Mouse (Mus musculus) embryonic facial prominence, embryonic 11.5 days (tissue): ENCODE data around the gene Efhd2. TPM values are rescaled to one million over a fixed set of nuclear protein-coding genes. Genes with fewer than 3 reads are reported as not detected.

ENCODE experiments used
- ATAC-seq: fragments of 200-750 bp; cut with Nextera tagmentation; replicated peaks from 2 replicates; pipeline ENCODE4 v1.8.0; 2017; ENCODE audit warnings: low read depth; ENCODE audit not compliant: insufficient number of reproducible peaks, low FRiP score, low TSS enrichment
- DNase-seq: peaks from one replicate; pipeline ENCODE4 v3.0.0-alpha.2; 2015; ENCODE audit warnings: low spot score
- H3K27ac ChIP-seq: fragments of 300-500 bp; sonication (generic); replicated peaks from 2 replicates; pipeline ENCODE4 v1.5.1; 2014; ENCODE audit warnings: mild to moderate bottlenecking, low read depth, low read length, control low read depth
- H3K27me3 ChIP-seq: fragments of 300-500 bp; sonication (generic); 2 replicates; pipeline ENCODE4 v1.6.1; 2014; ENCODE audit warnings: mild to moderate bottlenecking, low read length, moderate library complexity, mixed read lengths; ENCODE audit not compliant: control insufficient read depth, insufficient read depth
- H3K36me3 ChIP-seq: fragments of 300-500 bp; sonication (generic); replicated peaks from 2 replicates; pipeline ENCODE4 v1.6.1; 2014; ENCODE audit warnings: low read depth, mild to moderate bottlenecking, low read length, moderate library complexity, mixed read lengths; ENCODE audit not compliant: control insufficient read depth, insufficient read depth
- H3K4me1 ChIP-seq: fragments of 300-500 bp; sonication (generic); 2 replicates; pipeline ENCODE4 v1.6.1; 2014; ENCODE audit warnings: low read length, mixed read lengths; ENCODE audit not compliant: control insufficient read depth, insufficient read depth
- H3K4me2 ChIP-seq: fragments of 300-500 bp; sonication (generic); 2 replicates; pipeline ENCODE4 v1.6.1; 2014; ENCODE audit warnings: low read depth, mild to moderate bottlenecking, control low read depth, low read length, moderate library complexity
- H3K4me3 ChIP-seq: fragments of 300-500 bp; sonication (generic); 2 replicates; pipeline ENCODE4 v1.5.1; 2014; ENCODE audit warnings: low read depth, low read length, control low read depth
- H3K9ac ChIP-seq: fragments of 300-500 bp; sonication (generic); replicated peaks from 2 replicates; pipeline ENCODE4 v1.6.1; 2014; ENCODE audit warnings: mild to moderate bottlenecking, control low read depth, low read length
- H3K9me3 ChIP-seq: fragments of 300-500 bp; sonication (generic); replicated peaks from 2 replicates; pipeline ENCODE4 v1.6.1; 2016; ENCODE audit warnings: mild to moderate bottlenecking, low read length, inconsistent platforms, mixed read lengths; ENCODE audit not compliant: control insufficient read depth
- WGBS: fragments of 180-500 bp; shearing (Covaris S2); extraction: QIAGEN DNeasy Blood & Tissue Kit; methylation state at CpG from one replicate; pipeline ENCODE4 v1.1.7; 2014; 5-methylcytosine and 5-hydroxymethylcytosine counted together
- polyA plus RNA-seq: library from polyadenylated mRNA; unstranded; fragments of >200 nt; fragmentation: Nextera tagmentation; extraction: Ambion mirVana; gene quantifications from 2 replicates; pipeline ENCODE4 v1.2.1, GENCODE M21; 2014

The Efhd2 gene
- polyA plus RNA-seq, result 18.2 and 19.1 TPM in 2 replicates

- DNase-seq (peak; percentile 85), ATAC-seq (peak; percentile 89)
- H3K36me3 ChIP-seq, result no peaks in the 10 kb centered on the region
- WGBS, result under 1% methylated on average over 73 of the region's 73 CpGs
- H3K27ac ChIP-seq, result no peak within 1 kb of the TSS
- H3K4me3 ChIP-seq, result peak within 1 kb of the TSS; percentile 69
- no peaks in the 10 kb centered on the region; the same call in 1 of the 2 replicates for H3K27me3 ChIP-seq
- peak within 1 kb of the TSS; percentile 76 for H3K9ac ChIP-seq
- no peaks in the 10 kb centered on the region for H3K9me3 ChIP-seq
- peaks cover 3% of the 10 kb centered on the region; the same call in 1 of the 2 replicates for H3K4me1 ChIP-seq
- peak within 1 kb of the TSS; percentile 94 for H3K4me2 ChIP-seq
These were observed at the start of gene Efhd2 for GRCm38 (mm10) chr4:141874601-141875460. Gene Efhd2 (minus strand): TSS chr4:141874920.

- Histone ChIP-seq H3K4me1 (no peaks in the 10 kb centered on the region), H3K27me3 (no peaks in the 10 kb centered on the region), H3K9ac (no peak overlapping the region), H3K27ac (no peak overlapping the region), H3K9me3 (no peaks in the 10 kb centered on the region), H3K4me3 (no peak overlapping the region), H3K36me3 (no peaks in the 10 kb centered on the region), H3K4me2 (no peak overlapping the region)
- ATAC-seq, result no peak; the same call in 1 of the 2 replicates
- WGBS, result 84% methylated on average over 11 of the region's 11 CpGs
- no peak for DNase-seq
These were observed 49.2 kb upstream of the Efhd2 start for GRCm38 (mm10) chr4:141923961-141924360.

- no peak for DNase-seq
- Histone ChIP-seq H3K9me3 (no peaks in the 10 kb centered on the region), H3K36me3 (no peaks in the 10 kb centered on the region), H3K4me1 (no peaks in the 10 kb centered on the region), H3K27me3 (no peaks in the 10 kb centered on the region), H3K4me3 (no peak overlapping the region), H3K27ac (no peak overlapping the region), H3K9ac (no peak overlapping the region), H3K4me2 (no peak overlapping the region)
- 90% methylated on average over 10 of the region's 10 CpGs for WGBS
- ATAC-seq, result no peak
These were observed 45.7 kb upstream of the Efhd2 start for GRCm38 (mm10) chr4:141920391-141920790.

- Histone ChIP-seq H3K9ac (no peak overlapping the region; the same call in 1 of the 2 replicates), H3K9me3 (no peaks in the 10 kb centered on the region), H3K27ac (no peak overlapping the region), H3K4me1 (no peaks in the 10 kb centered on the region), H3K4me3 (no peak overlapping the region), H3K27me3 (no peaks in the 10 kb centered on the region), H3K4me2 (no peak overlapping the region), H3K36me3 (no peaks in the 10 kb centered on the region)
- no peak for DNase-seq
- WGBS, result 56% methylated on average over 7 of the region's 7 CpGs
- no peak for ATAC-seq
These were observed 43.2 kb upstream of the Efhd2 start for GRCm38 (mm10) chr4:141917735-141918419.

GRCm38 (mm10) chr4:141914040-141914439 lies 39.3 kb upstream of the Efhd2 start:
- no peak overlapping the region for H3K9ac ChIP-seq
- ATAC-seq, result no peak
- no peak overlapping the region for H3K4me2 ChIP-seq
- 33% methylated on average over 7 of the region's 7 CpGs for WGBS
- no peaks in the 10 kb centered on the region for H3K36me3 ChIP-seq
- H3K9me3 ChIP-seq, result no peaks in the 10 kb centered on the region
- no peak overlapping the region for H3K27ac ChIP-seq
- no peaks in the 10 kb centered on the region for H3K4me1 ChIP-seq
- no peak for DNase-seq
- H3K4me3 ChIP-seq, result no peak overlapping the region
- H3K27me3 ChIP-seq, result no peaks in the 10 kb centered on the region

- H3K36me3 ChIP-seq, result no peaks in the 10 kb centered on the region
- WGBS, result 59% methylated on average over 13 of the region's 13 CpGs
- no peaks in the 10 kb centered on the region for H3K9me3 ChIP-seq
- H3K27ac ChIP-seq, result no peak overlapping the region
- H3K4me1 ChIP-seq, result no peaks in the 10 kb centered on the region
- no peak overlapping the region for H3K4me3 ChIP-seq
- no peak overlapping the region for H3K4me2 ChIP-seq
- no peak for DNase-seq
- ATAC-seq, result no peak
- H3K9ac ChIP-seq, result no peak overlapping the region
- no peaks in the 10 kb centered on the region for H3K27me3 ChIP-seq
These were observed 38.7 kb upstream of the Efhd2 start for GRCm38 (mm10) chr4:141913201-141913993.

GRCm38 (mm10) chr4:141904710-141905109 lies 30.0 kb upstream of the Efhd2 start:
- H3K27me3 ChIP-seq, result no peaks in the 10 kb centered on the region
- H3K27ac ChIP-seq, result no peak overlapping the region
- WGBS, result 80% methylated on average over 9 of the region's 9 CpGs
- ATAC-seq, result no peak
- H3K4me2 ChIP-seq, result no peak overlapping the region
- no peak overlapping the region for H3K4me3 ChIP-seq
- no peaks in the 10 kb centered on the region for H3K9me3 ChIP-seq
- DNase-seq, result no peak
- H3K9ac ChIP-seq, result no peak overlapping the region
- H3K4me1 ChIP-seq, result peaks cover 2% of the 10 kb centered on the region; the same call in 1 of the 2 replicates
- no peaks in the 10 kb centered on the region for H3K36me3 ChIP-seq
